8 mouse cellular contexts compared by ENCODE assay signal in the genomic region with DNA sequence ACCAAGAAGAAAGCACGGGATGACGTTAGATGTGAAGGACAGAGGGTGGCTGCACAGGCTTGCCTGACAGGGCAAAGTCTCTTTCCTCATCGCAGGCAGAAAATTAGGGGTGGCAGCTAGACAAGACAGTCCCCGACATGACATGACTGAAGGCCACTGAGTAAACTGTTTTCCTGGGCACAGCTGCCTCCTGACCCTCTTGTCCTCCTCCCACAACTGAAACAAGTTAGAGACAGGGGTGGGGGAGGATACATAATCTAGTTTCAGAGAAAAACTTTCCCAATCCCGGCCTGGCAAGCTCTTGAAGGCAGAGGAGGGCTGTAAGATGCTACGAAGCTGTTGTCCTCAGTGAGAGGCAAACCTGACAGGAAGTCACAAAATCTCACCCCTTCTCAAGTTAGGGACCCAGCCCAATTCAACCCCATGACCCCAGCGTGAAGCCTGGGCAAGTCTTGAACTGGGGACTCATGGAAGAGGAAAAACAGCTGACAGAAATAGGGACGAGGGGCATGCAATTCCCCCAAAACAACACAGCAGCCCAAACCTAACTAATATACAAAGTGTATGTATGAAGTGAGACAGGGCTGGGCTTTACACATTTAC. TPM values are rescaled to one million over a fixed set of nuclear protein-coding genes. Genes with fewer than 3 reads are reported as not detected.
DNase-seq lines count a peak whose midpoint lies in the region; ATAC-seq and TF ChIP-seq lines count a peak whose summit lies in the region.

No protein-coding gene starts in this region.

- H3K27ac ChIP-seq in heart, embryonic 10.5 days, result peak overlapping the region; percentile 92; the same call in 1 of the 2 replicates
- H3K27ac ChIP-seq in embryonic facial prominence, embryonic 11.5 days (replicated peaks; ENCODE audit: low read depth, low read length), result peak overlapping the region; percentile 96; the same call in 1 of the 2 replicates
- peak overlapping the region; percentile 89; the same call in 1 of the 2 replicates for H3K27ac ChIP-seq in hindbrain, postnatal 0 days
- peak overlapping the region; percentile 90; the same call in 1 of the 2 replicates for H3K27ac ChIP-seq in midbrain, embryonic 14.5 days (replicated peaks; ENCODE audit: low read depth, low read length)

- peaks cover 79% of the 10 kb centered on the region for H3K4me1 ChIP-seq in heart, embryonic 10.5 days
- peaks cover 21% of the 10 kb centered on the region for H3K4me1 ChIP-seq in embryonic facial prominence, embryonic 11.5 days (ENCODE audit: control insufficient read depth, insufficient read depth, low read length)
- peaks cover 46% of the 10 kb centered on the region for H3K4me1 ChIP-seq in hindbrain, postnatal 0 days (ENCODE audit: insufficient read depth, low read length)
- peaks cover 54% of the 10 kb centered on the region for H3K4me1 ChIP-seq in midbrain, embryonic 14.5 days (ENCODE audit: control insufficient read depth, insufficient read depth, low read length)

- no peaks in the 10 kb centered on the region for H3K36me3 ChIP-seq in heart, embryonic 10.5 days
- no peaks in the 10 kb centered on the region for H3K36me3 ChIP-seq in embryonic facial prominence, embryonic 11.5 days (replicated peaks; ENCODE audit: control insufficient read depth, insufficient read depth, low read depth, low read length)
- no peaks in the 10 kb centered on the region for H3K36me3 ChIP-seq in hindbrain, postnatal 0 days (ENCODE audit: insufficient read depth, low read length)
- H3K36me3 ChIP-seq in midbrain, embryonic 14.5 days (ENCODE audit: control insufficient read depth, insufficient read depth, low read length), result peaks cover 6% of the 10 kb centered on the region; the same call in 1 of the 2 replicates

- WGBS in heart, embryonic 10.5 days, result 31% methylated on average over 8 of the region's 8 CpGs
- 26% methylated on average over 8 of the region's 8 CpGs for WGBS in embryonic facial prominence, embryonic 11.5 days
- WGBS in hindbrain, postnatal 0 days, result 16% methylated on average over 8 of the region's 8 CpGs
- 14% methylated on average over 8 of the region's 8 CpGs for WGBS in midbrain, embryonic 14.5 days

- no peak for TF ChIP-seq CTCF in hindbrain, postnatal 0 days (IDR thresholded peaks at IDR 0.05; ENCODE audit: low read depth)

- no peaks in the 10 kb centered on the region for H3K9me3 ChIP-seq in heart, embryonic 10.5 days
- H3K9me3 ChIP-seq in embryonic facial prominence, embryonic 11.5 days (replicated peaks; ENCODE audit: control insufficient read depth, low read length), result no peaks in the 10 kb centered on the region
- no peaks in the 10 kb centered on the region for H3K9me3 ChIP-seq in hindbrain, postnatal 0 days (ENCODE audit: low read length)
- H3K9me3 ChIP-seq in midbrain, embryonic 14.5 days (ENCODE audit: control insufficient read depth, low read length), result no peaks in the 10 kb centered on the region

- no peak for ATAC-seq in embryonic facial prominence, embryonic 11.5 days (replicated peaks; ENCODE audit: insufficient number of reproducible peaks, low FRiP score, low TSS enrichment, low read depth)
- ATAC-seq in hindbrain, postnatal 0 days, result no peak
- ATAC-seq in midbrain, embryonic 14.5 days (ENCODE audit: low FRiP score, low TSS enrichment), result no peak
- no peak for ATAC-seq in activated CD4-positive, CD25-positive, alpha-beta regulatory T cell, adult 4 months

- H3K4me3 ChIP-seq in heart, embryonic 10.5 days, result peak overlapping the region; percentile 83
- peak overlapping the region; percentile 78 for H3K4me3 ChIP-seq in embryonic facial prominence, embryonic 11.5 days (ENCODE audit: low read depth, low read length)
- peak overlapping the region; percentile 63 for H3K4me3 ChIP-seq in hindbrain, postnatal 0 days (ENCODE audit: low read length)
- H3K4me3 ChIP-seq in midbrain, embryonic 14.5 days (replicated peaks; ENCODE audit: low read depth, low read length), result peak overlapping the region; percentile 88

- peak overlapping the region; percentile 89 for H3K9ac ChIP-seq in embryonic facial prominence, embryonic 11.5 days (replicated peaks; ENCODE audit: low read length)
- peak overlapping the region; percentile 96 for H3K9ac ChIP-seq in hindbrain, postnatal 0 days (replicated peaks; ENCODE audit: low read length)
- H3K9ac ChIP-seq in midbrain, embryonic 14.5 days (replicated peaks; ENCODE audit: low read length), result peak overlapping the region; percentile 95

- H3K27me3 ChIP-seq in heart, embryonic 10.5 days (ENCODE audit: insufficient read depth, poor library complexity, severe bottlenecking), result 0 out of 2 replicates have a peak, but pooled peaks cover 4% of the 10 kb centered on the region
- no peaks in the 10 kb centered on the region for H3K27me3 ChIP-seq in embryonic facial prominence, embryonic 11.5 days (ENCODE audit: control insufficient read depth, insufficient read depth, low read length)
- H3K27me3 ChIP-seq in hindbrain, postnatal 0 days (ENCODE audit: insufficient read depth, low read length), result no peaks in the 10 kb centered on the region
- no peaks in the 10 kb centered on the region for H3K27me3 ChIP-seq in midbrain, embryonic 14.5 days (ENCODE audit: control insufficient read depth, insufficient read depth, low read length)

- no peak for DNase-seq in heart, embryonic 10.5 days (ENCODE audit: low spot score)
- no peak for DNase-seq in heart, adult 9 months (ENCODE audit: low spot score in 2 of 2)
- no peak for DNase-seq in embryonic facial prominence, embryonic 11.5 days (ENCODE audit: low spot score)
- no peak for DNase-seq in hindbrain, postnatal 0 days (ENCODE audit: low spot score)
- DNase-seq in midbrain, embryonic 14.5 days, result no peak
- DNase-seq in layer of hippocampus, adult 18-20 months (ENCODE audit: low spot score in 2 of 2), result no peak
- no peak for DNase-seq in MN1 (ENCODE audit: low spot score)

- H3K4me2 ChIP-seq in embryonic facial prominence, embryonic 11.5 days (ENCODE audit: low read depth, low read length), result peak overlapping the region; percentile 89
- peak overlapping the region; percentile 93 for H3K4me2 ChIP-seq in hindbrain, postnatal 0 days (ENCODE audit: low read depth, low read length)
- H3K4me2 ChIP-seq in midbrain, embryonic 14.5 days (ENCODE audit: low read length), result peak overlapping the region; percentile 96

RNA-seq across cellular contexts. Expression of a gene that starts 1.7 kb away (rescaled TPM):
- polyA plus RNA-seq in heart, embryonic 10.5 days (2016; fragmentation: Nextera tagmentation; extraction: Ambion mirVana), result 37.4 and 51.8 TPM in 2 replicates
- 55.5 and 59.0 TPM in 2 replicates for polyA plus RNA-seq in embryonic facial prominence, embryonic 11.5 days (2014; fragmentation: Nextera tagmentation; extraction: Ambion mirVana)
- 245 TPM in 2 replicates for total RNA-seq in hindbrain, postnatal 0 days (2014; rRNA removed)
- 73.7 and 75.5 TPM in 2 replicates for polyA plus RNA-seq in hindbrain, postnatal 0 days (2015; fragmentation: Nextera tagmentation; extraction: Ambion mirVana)
- polyA plus RNA-seq in midbrain, embryonic 14.5 days (2014; fragmentation: Nextera tagmentation; extraction: Ambion mirVana), result 110 and 131 TPM in 2 replicates
- 100 to 1,000 TPM; 284 to 294 TPM for total RNA-seq in layer of hippocampus, adult 18-20 months (2021)
- under 1 TPM in 1 of 2 experiments, not detected in 1; 0.57 TPM for polyA plus RNA-seq in activated CD4-positive, CD25-positive, alpha-beta regulatory T cell, adult 4 months (2017; shearing (Covaris generic))

RNA-seq across cellular contexts. Expression of a gene that starts 23.6 kb away (rescaled TPM):
- 22.5 and 28.1 TPM in 2 replicates for polyA plus RNA-seq in heart, embryonic 10.5 days (2016; fragmentation: Nextera tagmentation; extraction: Ambion mirVana)
- 8.1 and 8.2 TPM in 2 replicates for polyA plus RNA-seq in embryonic facial prominence, embryonic 11.5 days (2014; fragmentation: Nextera tagmentation; extraction: Ambion mirVana)
- 5.3 and 9.5 TPM in 2 replicates for total RNA-seq in hindbrain, postnatal 0 days (2014; rRNA removed)
- polyA plus RNA-seq in hindbrain, postnatal 0 days (2015; fragmentation: Nextera tagmentation; extraction: Ambion mirVana), result 4.7 and 5.3 TPM in 2 replicates
- 1.4 and 4.0 TPM in 2 replicates for polyA plus RNA-seq in midbrain, embryonic 14.5 days (2014; fragmentation: Nextera tagmentation; extraction: Ambion mirVana)
- total RNA-seq in layer of hippocampus, adult 18-20 months (2021), result 1 to 10 TPM; 5.7 to 7.3 TPM
- polyA plus RNA-seq in activated CD4-positive, CD25-positive, alpha-beta regulatory T cell, adult 4 months (2017; shearing (Covaris generic)), result 100 to 1,000 TPM; 119 to 157 TPM

RNA-seq across cellular contexts. Expression of a gene that starts 47.5 kb away (rescaled TPM):
- polyA plus RNA-seq in heart, embryonic 10.5 days (2016; fragmentation: Nextera tagmentation; extraction: Ambion mirVana), result 7.7 and 8.8 TPM in 2 replicates
- 11.2 and 11.7 TPM in 2 replicates for polyA plus RNA-seq in embryonic facial prominence, embryonic 11.5 days (2014; fragmentation: Nextera tagmentation; extraction: Ambion mirVana)
- total RNA-seq in hindbrain, postnatal 0 days (2014; rRNA removed), result 2.8 and 4.1 TPM in 2 replicates
- 2.2 and 3.0 TPM in 2 replicates for polyA plus RNA-seq in hindbrain, postnatal 0 days (2015; fragmentation: Nextera tagmentation; extraction: Ambion mirVana)
- 2.6 and 3.5 TPM in 2 replicates for polyA plus RNA-seq in midbrain, embryonic 14.5 days (2014; fragmentation: Nextera tagmentation; extraction: Ambion mirVana)
- 1 to 10 TPM; 6.6 to 6.7 TPM for total RNA-seq in layer of hippocampus, adult 18-20 months (2021)
- 1 to 10 TPM; 4.7 to 5.8 TPM for polyA plus RNA-seq in activated CD4-positive, CD25-positive, alpha-beta regulatory T cell, adult 4 months (2017; shearing (Covaris generic))

RNA-seq across cellular contexts. Expression of a gene that starts 49.1 kb away (rescaled TPM):
- polyA plus RNA-seq in heart, embryonic 10.5 days (2016; fragmentation: Nextera tagmentation; extraction: Ambion mirVana), result 11.4 and 12.6 TPM in 2 replicates
- polyA plus RNA-seq in embryonic facial prominence, embryonic 11.5 days (2014; fragmentation: Nextera tagmentation; extraction: Ambion mirVana), result 8.0 and 9.3 TPM in 2 replicates
- total RNA-seq in hindbrain, postnatal 0 days (2014; rRNA removed), result 3.5 and 4.1 TPM in 2 replicates
- polyA plus RNA-seq in hindbrain, postnatal 0 days (2015; fragmentation: Nextera tagmentation; extraction: Ambion mirVana), result 1.1 and 1.6 TPM in 2 replicates
- 0.93 and 1.2 TPM in 2 replicates for polyA plus RNA-seq in midbrain, embryonic 14.5 days (2014; fragmentation: Nextera tagmentation; extraction: Ambion mirVana)
- total RNA-seq in layer of hippocampus, adult 18-20 months (2021), result 10 to 100 TPM; 54.8 to 55.6 TPM
- polyA plus RNA-seq in activated CD4-positive, CD25-positive, alpha-beta regulatory T cell, adult 4 months (2017; shearing (Covaris generic)), result 10 to 100 TPM in 1 of 2 experiments, 1 to 10 TPM in 1; 7.4 to 10.2 TPM

Comparison
In these comparisons a context has a peak if more than half of its experiments do, and no peak if none do; other contexts are left out.
1. RNA of a gene that starts 1.7 kb away (polyA plus RNA-seq): 110 to 131 TPM in midbrain, embryonic 14.5 days, 73.7 to 75.5 TPM in hindbrain, postnatal 0 days, 55.5 to 59.0 TPM in embryonic facial prominence, embryonic 11.5 days and 37.4 to 51.8 TPM in heart, embryonic 10.5 days; 0.57 TPM in activated CD4-positive, CD25-positive, alpha-beta regulatory T cell, adult 4 months; every median in the first group is over 10 times any median in the second.
2. Peak in every context shown above with its lines, with median percentiles within 50 percentile points of each other: H3K27ac ChIP-seq, H3K4me3 ChIP-seq, H3K4me2 ChIP-seq and H3K9ac ChIP-seq.